Mouse (Mus musculus) CH12.LX (cell line): ENCODE measurements around the gene Plcl2. TPM values are rescaled to one million over a fixed set of nuclear protein-coding genes. Genes with fewer than 3 reads are reported as not detected.

Experiments
- DNase-seq: peaks from one replicate; pipeline ENCODE4 v3.0.0-alpha.2; 2013; ENCODE audit errors: extremely low read depth
- H3K27ac ChIP-seq: 2 replicates; pipeline ENCODE4 v1.5.1; 2012; ENCODE audit warnings: low read depth, mild to moderate bottlenecking, control low read depth, moderate library complexity; ENCODE audit not compliant: insufficient read depth
- H3K27me3 ChIP-seq: replicated peaks from 2 replicates; pipeline ENCODE3; 2012; ENCODE audit warnings: inconsistent platforms
- H3K36me3 ChIP-seq, 2 experiments: replicated peaks in 1 of 2; 2 replicates each; pipeline versions ENCODE3 to v1.6.1; 2012; ENCODE audit warnings: inconsistent platforms in 1 of 2, low read length in 1 of 2, mild to moderate bottlenecking in 1 of 2, mixed read lengths in 1 of 2, moderate library complexity in 1 of 2; ENCODE audit not compliant: control insufficient read depth in 1 of 2, insufficient read depth in 1 of 2
- H3K4me1 ChIP-seq, 2 experiments: 2 replicates each; pipeline ENCODE4 v1.6.1; 2012; ENCODE audit warnings: inconsistent platforms in 1 of 2, moderate library complexity in 1 of 2; ENCODE audit not compliant: insufficient read depth in 2 of 2, control insufficient read depth in 1 of 2
- H3K4me2 ChIP-seq: 2 replicates; pipeline ENCODE4 v1.6.1; 2012; ENCODE audit warnings: low read depth, mild to moderate bottlenecking, control low read depth; ENCODE audit not compliant: poor library complexity, insufficient read depth, severe bottlenecking
- H3K4me3 ChIP-seq, 3 experiments: fragments of 150-350 bp in 1 of 3; sonication (generic) in 1 of 3; replicated peaks in 1 of 3; 2 replicates each; pipeline versions ENCODE3 to v1.5.1; 2011 to 2012; ENCODE audit warnings: low read depth in 2 of 3, low read length in 2 of 3, mild to moderate bottlenecking in 2 of 3, moderate library complexity in 2 of 3, control low read depth in 1 of 3, improper control_type of control experiment in 1 of 3, inconsistent platforms in 1 of 3, mixed read lengths in 1 of 3; ENCODE audit not compliant: poor library complexity in 1 of 3
- H3K79me2 ChIP-seq: replicated peaks from 2 replicates; pipeline ENCODE4 v1.6.1; 2012; ENCODE audit warnings: mild to moderate bottlenecking, moderate library complexity; ENCODE audit not compliant: control insufficient read depth, poor library complexity, insufficient read depth, severe bottlenecking; ENCODE audit errors: extremely low read depth
- H3K9ac ChIP-seq: 2 replicates; pipeline ENCODE4 v1.6.1; 2012; ENCODE audit warnings: low read depth, mild to moderate bottlenecking, control low read depth, moderate library complexity; ENCODE audit not compliant: insufficient read depth
- H3K9me3 ChIP-seq: replicated peaks from 2 replicates; pipeline ENCODE3; 2012; ENCODE audit warnings: low read length, inconsistent platforms, mixed read lengths
- BHLHE40 ChIP-seq: IDR thresholded peaks from 2 replicates; pipeline ENCODE4 v1.6.1; 2011; ENCODE audit warnings: mild to moderate bottlenecking, low read depth, low read length, improper control_type of control experiment
- CTCF ChIP-seq, 2 experiments: IDR thresholded peaks in 1 of 2; conservative IDR thresholded peaks in 1 of 2; 2 replicates each; pipeline ENCODE4 v1.5.1; 2011 to 2012; ENCODE audit warnings: low read depth in 2 of 2, low read length in 2 of 2, improper control_type of control experiment in 1 of 2, inconsistent platforms in 1 of 2, mild to moderate bottlenecking in 1 of 2, moderate library complexity in 1 of 2
- EP300 ChIP-seq: IDR thresholded peaks from 2 replicates; pipeline ENCODE4 v1.6.1; 2011; ENCODE audit warnings: low read length, improper control_type of control experiment
- GABPA ChIP-seq: IDR thresholded peaks from 2 replicates; pipeline ENCODE4 v1.6.1; 2012; ENCODE audit warnings: low read depth, low read length, improper control_type of control experiment, inconsistent platforms; ENCODE audit not compliant: insufficient replicate concordance
- IRF4 ChIP-seq: IDR thresholded peaks from 2 replicates; pipeline ENCODE4 v1.6.1; 2014; ENCODE audit warnings: low read depth, mild to moderate bottlenecking, inconsistent platforms, low read length, improper control_type of control experiment
- JUN ChIP-seq: IDR thresholded peaks from 2 replicates; pipeline ENCODE4 v1.6.1; 2011; ENCODE audit warnings: low read depth, mild to moderate bottlenecking, low read length, improper control_type of control experiment, moderate library complexity; ENCODE audit not compliant: insufficient read depth
- JUND ChIP-seq: conservative IDR thresholded peaks from 2 replicates; pipeline ENCODE4 v1.6.1; 2011; ENCODE audit warnings: low read depth, low read length, improper control_type of control experiment
- MAZ ChIP-seq: IDR thresholded peaks from 2 replicates; pipeline ENCODE4 v1.6.1; 2012; ENCODE audit warnings: low read depth, mild to moderate bottlenecking, inconsistent platforms, low read length, improper control_type of control experiment, moderate library complexity
- MEF2A ChIP-seq: IDR thresholded peaks from 2 replicates; pipeline ENCODE4 v1.6.1; 2014; ENCODE audit warnings: low read depth, mild to moderate bottlenecking, inconsistent platforms, low read length, improper control_type of control experiment, borderline replicate concordance
- NELFE ChIP-seq: IDR thresholded peaks from 2 replicates; pipeline ENCODE4 v1.6.1; 2011; ENCODE audit warnings: low read depth, low read length, improper control_type of control experiment
- PAX5 ChIP-seq: IDR thresholded peaks from 2 replicates; pipeline ENCODE4 v1.6.1; 2012; ENCODE audit warnings: low read length, inconsistent platforms, mixed read lengths
- POLR2A ChIP-seq: IDR thresholded peaks from 2 replicates; pipeline ENCODE4 v1.6.1; 2011; ENCODE audit warnings: low read depth, mild to moderate bottlenecking, improper control_type of control experiment, low read length
- POLR2AphosphoS2 ChIP-seq: IDR thresholded peaks from 2 replicates; pipeline ENCODE4 v1.6.1; 2011; ENCODE audit warnings: low read depth, low read length, improper control_type of control experiment
- RCOR1 ChIP-seq: conservative IDR thresholded peaks from 2 replicates; pipeline ENCODE4 v1.6.1; 2012; ENCODE audit warnings: low read depth, mild to moderate bottlenecking, inconsistent platforms, low read length, improper control_type of control experiment
- SIN3A ChIP-seq: IDR thresholded peaks from 2 replicates; pipeline ENCODE4 v1.6.1; 2012; ENCODE audit warnings: low read length, improper control_type of control experiment, inconsistent platforms
- SMC3 ChIP-seq: IDR thresholded peaks from 2 replicates; pipeline ENCODE4 v1.6.1; 2011; ENCODE audit warnings: low read depth, low read length, improper control_type of control experiment
- TBP ChIP-seq: conservative IDR thresholded peaks from 2 replicates; pipeline ENCODE4 v1.6.1; 2011; ENCODE audit warnings: low read depth, low read length, improper control_type of control experiment
- USF2 ChIP-seq: conservative IDR thresholded peaks from 2 replicates; pipeline ENCODE4 v1.6.1; 2011; ENCODE audit warnings: low read depth, low read length, improper control_type of control experiment
- ZKSCAN1 ChIP-seq: IDR thresholded peaks from 2 replicates; pipeline ENCODE4 v1.6.1; 2012; ENCODE audit warnings: low read depth, inconsistent platforms, low read length, improper control_type of control experiment, borderline replicate concordance
- ZMIZ1 ChIP-seq: IDR thresholded peaks from 2 replicates; pipeline ENCODE4 v1.6.1; 2012; ENCODE audit warnings: low read depth, mild to moderate bottlenecking, inconsistent platforms, low read length, improper control_type of control experiment
- dilution Hi-C: fragments of 300-500 bp; cut with MboI; formaldehyde crosslinking; loops from 2 replicates; pipeline ENCODE4 v1.14.3; 2020; ENCODE audit warnings: low sequenced_read_pairs; ENCODE audit not compliant: extremely low pct_unique_long_range_greater_than_20kb, extremely low pct_ligation_motif_present
- in situ Hi-C: fragments of 300-500 bp; cut with MboI; formaldehyde crosslinking; loops from 3 replicates; pipeline ENCODE4 v1.14.3; 2019; ENCODE audit warnings: low sequenced_read_pairs, low pct_ligation_motif_present, low pct_unique_long_range_greater_than_20kb, mixed read lengths
- polyA plus RNA-seq: library from polyadenylated mRNA; unstranded; fragments of >175 nt; gene quantifications from 2 replicates; pipeline ENCODE4 v1.2.1, GENCODE M21; 2012; ENCODE audit warnings: low read depth; ENCODE audit not compliant: insufficient read length
- total RNA-seq, 2 experiments: library from RNA; depleted of rRNA; stranded (reverse); fragments of 300-350 nt in 1 of 2; fragments of >200 nt in 1 of 2; gene quantifications; 2 replicates each; pipeline ENCODE4 v1.2.3; 2012 to 2014

Plcl2 gene
- total and polyA plus RNA-seq, 3 experiments: 9.0 to 16.6 (median 12.7) TPM

DNA sequence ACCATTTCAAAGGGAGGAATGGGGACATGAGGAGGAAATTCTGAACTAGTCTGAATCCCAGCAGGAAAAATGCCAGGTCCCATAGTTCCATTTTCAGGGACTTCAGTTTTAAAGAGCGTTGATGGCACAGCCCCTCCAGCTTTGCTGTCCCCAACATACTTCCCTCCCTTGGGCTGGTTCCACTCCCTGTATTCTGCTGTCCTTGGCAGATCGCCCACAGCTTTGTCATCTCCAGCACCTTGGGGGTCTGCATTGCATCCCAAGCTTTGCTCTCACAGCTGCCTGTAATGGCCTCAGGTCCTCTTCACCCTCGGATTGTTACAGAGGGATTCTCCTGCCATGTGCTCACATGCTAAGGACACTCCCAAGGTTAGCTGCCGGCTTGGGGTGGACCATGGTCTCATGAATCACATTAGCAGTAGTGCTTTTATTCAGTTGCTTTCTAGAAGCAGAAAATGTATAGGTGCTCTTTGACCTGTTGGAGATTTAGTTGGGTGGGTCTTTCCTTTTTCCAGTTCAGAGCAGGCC lies 159.5 kb downstream of the Plcl2 start:
- dilution Hi-C loops (no loop called here), in situ Hi-C loops (no loop called here)
- Histone ChIP-seq H3K4me1 (no peaks in the 10 kb centered on the region), H3K9me3 (peaks cover 5% of the 10 kb centered on the region), H3K36me3 (peaks cover 17 to 36% of the 10 kb centered on the region in 2 experiments), H3K4me3 (no peak overlapping the region), H3K4me2 (no peak overlapping the region), H3K27ac (no peak overlapping the region), H3K9ac (no peak overlapping the region), H3K27me3 (no peaks in the 10 kb centered on the region), H3K79me2 (no peaks in the 10 kb centered on the region)
- no peak for TF ChIP-seq SIN3A
- TF ChIP-seq ZMIZ1: no peak
- TF ChIP-seq MEF2A: no peak
- TF ChIP-seq ZKSCAN1: no peak
- TF ChIP-seq MAZ: no peak
- no peak for TF ChIP-seq CTCF (conservative IDR thresholded peaks at IDR 0.05 in 1 of 2, IDR thresholded peaks at IDR 0.05 in 1 of 2; ENCODE audit: low read depth in 2 of 2, low read length in 2 of 2)
- no peak for TF ChIP-seq SMC3
- TF ChIP-seq NELFE: no peak
- no peak for TF ChIP-seq RCOR1
- TF ChIP-seq IRF4: no peak
- no peak for TF ChIP-seq POLR2A
- TF ChIP-seq JUN: no peak
- DNase-seq: no peak

GRCm38 (mm10) chr17:50671416-50671815 lies 162.2 kb downstream of the Plcl2 start:
- in situ Hi-C loops: no loop called here

More at GRCm38 (mm10) chr17:50671416-50671815, 162.2 kb downstream of the Plcl2 start:
- no peaks in the 10 kb centered on the region for H3K9me3 ChIP-seq
- DNase-seq: no peak
- no peaks in the 10 kb centered on the region for H3K4me1 ChIP-seq
- H3K36me3 ChIP-seq: peaks cover 10 to 34% of the 10 kb centered on the region in 2 experiments
- H3K27ac ChIP-seq: no peak overlapping the region
- H3K4me2 ChIP-seq: no peak overlapping the region
- H3K9ac ChIP-seq: no peak overlapping the region
- no peak overlapping the region for H3K4me3 ChIP-seq
- no peaks in the 10 kb centered on the region for H3K27me3 ChIP-seq
- dilution Hi-C loops: no loop called here
- no peak for TF ChIP-seq GABPA
- TF ChIP-seq TBP: no peak
- no peak for TF ChIP-seq POLR2AphosphoS2
- no peak for TF ChIP-seq USF2
- TF ChIP-seq NELFE: no peak
- TF ChIP-seq JUND: no peak
- no peak for TF ChIP-seq BHLHE40
- no peak for TF ChIP-seq CTCF (conservative IDR thresholded peaks at IDR 0.05 in 1 of 2, IDR thresholded peaks at IDR 0.05 in 1 of 2; ENCODE audit: low read depth in 2 of 2, low read length in 2 of 2)
- no peak for TF ChIP-seq SIN3A
- no peak for TF ChIP-seq ZMIZ1
- no peak for TF ChIP-seq EP300
- no peak for TF ChIP-seq JUN
- no peak for TF ChIP-seq ZKSCAN1
- no peak for TF ChIP-seq PAX5
- no peak for TF ChIP-seq RCOR1
- no peaks in the 10 kb centered on the region for H3K79me2 ChIP-seq
